In the genomic region with DNA sequence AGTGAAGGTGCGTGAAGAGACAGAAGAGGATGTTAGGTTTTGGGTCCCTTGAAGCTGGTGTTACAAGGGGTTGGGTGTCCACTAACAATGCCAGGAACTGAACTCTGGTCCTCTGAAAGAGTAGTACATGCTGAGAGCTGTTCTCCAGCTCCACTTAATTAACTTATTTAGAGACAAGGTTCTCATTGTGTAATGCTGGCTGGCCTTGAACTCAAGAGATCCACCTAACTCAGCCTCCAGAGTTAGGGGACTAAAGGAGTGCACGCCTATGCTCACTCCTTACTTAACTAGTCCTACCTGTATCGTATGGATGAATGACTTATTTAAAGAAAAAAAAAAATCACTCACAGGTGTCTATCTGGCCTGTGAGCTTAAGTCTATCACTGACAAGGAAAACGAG, we compare ENCODE assay signal across 8 mouse cellular contexts. TPM values are rescaled to one million over a fixed set of nuclear protein-coding genes. Genes with fewer than 3 reads are reported as not detected.
DNase-seq lines count a peak whose midpoint lies in the region; ATAC-seq lines count a peak whose summit lies in the region.

No protein-coding gene starts in this region.

- H3K4me1 ChIP-seq in lung, embryonic 15.5 days: peaks cover 20% of the 10 kb centered on the region
- H3K4me1 ChIP-seq in embryonic facial prominence, embryonic 15.5 days: peaks cover 20% of the 10 kb centered on the region
- H3K4me1 ChIP-seq in limb, embryonic 10.5 days: peaks cover 27% of the 10 kb centered on the region
- peaks cover 28% of the 10 kb centered on the region for H3K4me1 ChIP-seq in neural tube, embryonic 13.5 days (replicated peaks)

- 57% methylated on average over 4 of the region's 4 CpGs for WGBS in lung, embryonic 15.5 days
- 47% methylated on average over 4 of the region's 4 CpGs for WGBS in embryonic facial prominence, embryonic 15.5 days
- WGBS in limb, embryonic 10.5 days: 68% methylated on average over 4 of the region's 4 CpGs
- 72% methylated on average over 4 of the region's 4 CpGs for WGBS in neural tube, embryonic 13.5 days

- peaks cover 33% of the 10 kb centered on the region for H3K36me3 ChIP-seq in lung, embryonic 15.5 days
- peaks cover 22% of the 10 kb centered on the region for H3K36me3 ChIP-seq in embryonic facial prominence, embryonic 15.5 days
- H3K36me3 ChIP-seq in limb, embryonic 10.5 days: peaks cover 47% of the 10 kb centered on the region
- peaks cover 33% of the 10 kb centered on the region for H3K36me3 ChIP-seq in neural tube, embryonic 13.5 days

- H3K4me2 ChIP-seq in lung, embryonic 15.5 days: peak overlapping the region; percentile 70
- peak overlapping the region; percentile 63 for H3K4me2 ChIP-seq in embryonic facial prominence, embryonic 15.5 days (replicated peaks)
- H3K4me2 ChIP-seq in neural tube, embryonic 13.5 days: peak overlapping the region; percentile 76

- no peak for ATAC-seq in lung, embryonic 15.5 days (ENCODE audit: borderline replicate concordance, extremely low read depth, low FRiP score, low TSS enrichment)
- no peak for ATAC-seq in embryonic facial prominence, embryonic 15.5 days (ENCODE audit: insufficient number of reproducible peaks, low FRiP score, low TSS enrichment, low read depth)
- ATAC-seq in neural tube, embryonic 13.5 days (ENCODE audit: low read depth): no peak
- no peak for ATAC-seq in inflammation-experienced regulatory T-cells, adult 6 months

- no peak for DNase-seq in lung, postnatal 25 days (ENCODE audit: low spot score)
- no peak for DNase-seq in limb, embryonic 10.5 days (ENCODE audit: low spot score)
- DNase-seq in cerebellum, adult 18-20 months: no peak
- DNase-seq in spleen, postnatal 36 days (ENCODE audit: low spot score in 2 of 2): no peak

- H3K27me3 ChIP-seq in lung, embryonic 15.5 days: no peaks in the 10 kb centered on the region
- H3K27me3 ChIP-seq in embryonic facial prominence, embryonic 15.5 days: no peaks in the 10 kb centered on the region
- H3K27me3 ChIP-seq in limb, embryonic 10.5 days (ENCODE audit: low read depth, poor library complexity, severe bottlenecking): no peaks in the 10 kb centered on the region
- H3K27me3 ChIP-seq in neural tube, embryonic 13.5 days: no peaks in the 10 kb centered on the region

- H3K4me3 ChIP-seq in lung, embryonic 15.5 days: peak overlapping the region; percentile 100
- peak overlapping the region; percentile 99 for H3K4me3 ChIP-seq in embryonic facial prominence, embryonic 15.5 days (replicated peaks)
- peak overlapping the region; percentile 98 for H3K4me3 ChIP-seq in limb, embryonic 10.5 days
- H3K4me3 ChIP-seq in neural tube, embryonic 13.5 days: peak overlapping the region; percentile 72

- peak overlapping the region; percentile 96 for H3K9ac ChIP-seq in lung, embryonic 15.5 days
- peak overlapping the region; percentile 98 for H3K9ac ChIP-seq in embryonic facial prominence, embryonic 15.5 days
- H3K9ac ChIP-seq in neural tube, embryonic 13.5 days: peak overlapping the region; percentile 87

- no peak overlapping the region for H3K27ac ChIP-seq in lung, embryonic 15.5 days
- H3K27ac ChIP-seq in embryonic facial prominence, embryonic 15.5 days (replicated peaks): peak overlapping the region; percentile 99
- H3K27ac ChIP-seq in limb, embryonic 10.5 days: no peak overlapping the region
- H3K27ac ChIP-seq in neural tube, embryonic 13.5 days (replicated peaks): peak overlapping the region; percentile 96; the same call in 1 of the 2 replicates

- no peaks in the 10 kb centered on the region for H3K9me3 ChIP-seq in lung, embryonic 15.5 days
- no peaks in the 10 kb centered on the region for H3K9me3 ChIP-seq in embryonic facial prominence, embryonic 15.5 days (replicated peaks)
- H3K9me3 ChIP-seq in limb, embryonic 10.5 days (replicated peaks): no peaks in the 10 kb centered on the region
- no peaks in the 10 kb centered on the region for H3K9me3 ChIP-seq in neural tube, embryonic 13.5 days

RNA-seq across cellular contexts. Expression of gene Nt5m, which starts 0.8 kb away (rescaled TPM):
- 34.0 and 37.6 TPM in 2 replicates for polyA plus RNA-seq in lung, embryonic 15.5 days (2015; fragmentation: Nextera tagmentation; extraction: Ambion mirVana)
- 42.7 and 43.4 TPM in 2 replicates for polyA plus RNA-seq in embryonic facial prominence, embryonic 15.5 days (2015; fragmentation: Nextera tagmentation; extraction: Ambion mirVana)
- 34.8 and 41.8 TPM in 2 replicates for polyA plus RNA-seq in limb, embryonic 10.5 days (2016; fragmentation: Nextera tagmentation; extraction: Ambion mirVana)
- 63.8 and 70.7 TPM in 2 replicates for polyA plus RNA-seq in neural tube, embryonic 13.5 days (2015; fragmentation: Nextera tagmentation; extraction: Ambion mirVana)
- 1 to 10 TPM; 6.3 to 8.8 (median 7.6) TPM for polyA plus RNA-seq in inflammation-experienced regulatory T-cells, adult 6 months (2017; shearing (Covaris generic))

RNA-seq across cellular contexts. Expression of gene Cops3, which starts 1.2 kb away (rescaled TPM):
- polyA plus RNA-seq in lung, embryonic 15.5 days (2015; fragmentation: Nextera tagmentation; extraction: Ambion mirVana): 204 and 214 TPM in 2 replicates
- 175 and 181 TPM in 2 replicates for polyA plus RNA-seq in embryonic facial prominence, embryonic 15.5 days (2015; fragmentation: Nextera tagmentation; extraction: Ambion mirVana)
- polyA plus RNA-seq in limb, embryonic 10.5 days (2016; fragmentation: Nextera tagmentation; extraction: Ambion mirVana): 245 and 248 TPM in 2 replicates
- 219 and 243 TPM in 2 replicates for polyA plus RNA-seq in neural tube, embryonic 13.5 days (2015; fragmentation: Nextera tagmentation; extraction: Ambion mirVana)
- 10 to 100 TPM; 75.3 to 89.0 (median 88.4) TPM for polyA plus RNA-seq in inflammation-experienced regulatory T-cells, adult 6 months (2017; shearing (Covaris generic))

RNA-seq across cellular contexts. Expression of gene Flcn, which starts 28.6 kb away (rescaled TPM):
- polyA plus RNA-seq in lung, embryonic 15.5 days (2015; fragmentation: Nextera tagmentation; extraction: Ambion mirVana): 25.9 and 27.7 TPM in 2 replicates
- polyA plus RNA-seq in embryonic facial prominence, embryonic 15.5 days (2015; fragmentation: Nextera tagmentation; extraction: Ambion mirVana): 36.6 and 38.9 TPM in 2 replicates
- 32.8 and 36.6 TPM in 2 replicates for polyA plus RNA-seq in limb, embryonic 10.5 days (2016; fragmentation: Nextera tagmentation; extraction: Ambion mirVana)
- 35.0 and 35.9 TPM in 2 replicates for polyA plus RNA-seq in neural tube, embryonic 13.5 days (2015; fragmentation: Nextera tagmentation; extraction: Ambion mirVana)
- 10 to 100 TPM; 19.6 to 30.6 (median 23.2) TPM for polyA plus RNA-seq in inflammation-experienced regulatory T-cells, adult 6 months (2017; shearing (Covaris generic))

RNA-seq across cellular contexts. Expression of gene Pld6, which starts 51.0 kb away (rescaled TPM):
- 5.8 and 6.2 TPM in 2 replicates for polyA plus RNA-seq in lung, embryonic 15.5 days (2015; fragmentation: Nextera tagmentation; extraction: Ambion mirVana)
- polyA plus RNA-seq in embryonic facial prominence, embryonic 15.5 days (2015; fragmentation: Nextera tagmentation; extraction: Ambion mirVana): 2.8 and 3.8 TPM in 2 replicates
- polyA plus RNA-seq in limb, embryonic 10.5 days (2016; fragmentation: Nextera tagmentation; extraction: Ambion mirVana): 4.5 and 4.9 TPM in 2 replicates
- polyA plus RNA-seq in neural tube, embryonic 13.5 days (2015; fragmentation: Nextera tagmentation; extraction: Ambion mirVana): 3.4 and 4.1 TPM in 2 replicates
- under 1 TPM in 1 of 3 experiments, not detected in 2; 0.51 TPM for polyA plus RNA-seq in inflammation-experienced regulatory T-cells, adult 6 months (2017; shearing (Covaris generic))

Comparison
In these comparisons a context has a peak if more than half of its experiments do, and no peak if none do; other contexts are left out.
1. H3K27ac ChIP-seq: peak in embryonic facial prominence, embryonic 15.5 days (single experiment) and neural tube, embryonic 13.5 days (single experiment); none in lung, embryonic 15.5 days (single experiment) and limb, embryonic 10.5 days (single experiment).
2. Peak in every context shown above with its lines, with median percentiles within 50 percentile points of each other: H3K4me2 ChIP-seq, H3K4me3 ChIP-seq and H3K9ac ChIP-seq.